Mouse (Mus musculus): ENCODE measurements around the gene Otulinl. TPM values are rescaled to one million over a fixed set of nuclear protein-coding genes. Genes with fewer than 3 reads are reported as not detected.

Otulinl gene
- 3.5 TPM for polyA plus RNA-seq (2014; fragmentation: Illumina TruSeq; extraction: RNeasy Lipid Tissue Mini Kit (QIAGEN cat#74804); ENCODE audit: low read depth, low replicate concordance)

DNA sequence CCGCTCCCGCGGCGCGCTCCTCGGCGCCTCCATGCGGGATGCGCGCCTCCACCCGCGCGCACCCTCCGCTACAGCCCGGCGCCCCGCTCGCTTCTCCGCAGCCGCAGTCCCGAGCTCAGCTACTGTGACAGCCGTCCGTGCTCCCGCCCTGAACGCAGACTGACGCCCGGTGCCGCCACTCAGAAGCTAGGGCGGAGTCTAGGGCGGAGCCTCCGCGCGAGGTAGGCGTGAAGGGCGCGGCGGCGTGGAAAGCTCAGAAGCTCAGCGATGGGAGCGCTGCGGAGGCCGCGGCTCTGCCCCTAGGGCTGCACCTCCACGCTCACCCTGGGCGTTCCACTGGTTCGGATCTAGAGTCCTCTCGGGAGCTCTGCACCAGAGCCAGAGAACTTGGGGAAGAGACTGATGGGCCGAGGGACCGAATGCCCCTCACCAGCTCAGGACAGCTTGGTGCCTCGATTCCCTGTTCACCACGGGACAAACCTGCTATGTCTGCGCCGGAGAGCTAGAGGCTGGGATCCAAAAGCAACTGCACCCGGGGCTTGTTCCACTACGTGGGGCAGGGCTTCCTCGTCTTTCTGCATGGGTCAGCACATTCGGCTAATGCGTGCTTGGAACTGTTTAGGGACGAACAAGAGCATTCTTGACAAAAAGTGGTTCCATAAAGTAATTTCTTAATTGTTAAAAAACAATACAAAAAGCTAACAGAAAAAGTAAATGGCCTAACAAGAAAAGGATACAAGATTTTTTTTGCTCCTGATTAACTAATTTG, at the start of gene Otulinl:
Otulinl (minus strand) TSS at position 161 of the 769 bp plus-strand sequence.

GRCm38 (mm10) chr15:27630601-27631383, 50.6 kb downstream of the Otulinl start, which contains the start of gene Otulin:
Gene Otulin, minus strand, starts transcription at chr15:27630693.

Other genes with a start within 250 kb of the Otulinl start
- gene Ank, start 214.9 kb downstream of the Otulinl start, polyA plus RNA-seq (2014; fragmentation: Illumina TruSeq; extraction: RNeasy Lipid Tissue Mini Kit (QIAGEN cat#74804); ENCODE audit: low read depth, low replicate concordance), result 14.4 TPM
- 18.9 TPM for gene Otulin, start 50.9 kb downstream of the Otulinl start, polyA plus RNA-seq (2014; fragmentation: Illumina TruSeq; extraction: RNeasy Lipid Tissue Mini Kit (QIAGEN cat#74804); ENCODE audit: low read depth, low replicate concordance)